Mouse (Mus musculus): Measurements from ENCODE around the gene Flrt1. TPM values are rescaled to one million over a fixed set of nuclear protein-coding genes. Genes with fewer than 3 reads are reported as not detected.

Gene Flrt1
- 1.1 and 1.4 TPM in 2 replicates for polyA plus RNA-seq (2015; fragmentation: Nextera tagmentation; extraction: Ambion mirVana)

- no peaks in the 10 kb centered on the region for H3K9me3 ChIP-seq
- H3K27ac ChIP-seq (replicated peaks), result no peak within 1 kb of the TSS
- 51% methylated on average over 9 of the region's 9 CpGs for WGBS
- ATAC-seq (ENCODE audit: extremely low read depth, insufficient number of reproducible peaks, low FRiP score, low TSS enrichment), result no peak
- H3K4me1 ChIP-seq, result peaks cover 45% of the 10 kb centered on the region
- 0 out of 2 replicates have a peak, but pooled peaks cover 7% of the 10 kb centered on the region for H3K27me3 ChIP-seq (replicated peaks)
- H3K4me3 ChIP-seq, result no peak within 1 kb of the TSS
- H3K36me3 ChIP-seq, result no peaks in the 10 kb centered on the region
- H3K9ac ChIP-seq, result 0 out of 2 replicates have a peak within 1 kb of the TSS, but pooled peaks have one; percentile 3
- H3K4me2 ChIP-seq, result no peak within 1 kb of the TSS
Measured at GRCm38 (mm10) chr19:7105544-7105943, at the start of gene Flrt1. Flrt1 (minus strand) TSS chr19:7105729.

DNA sequence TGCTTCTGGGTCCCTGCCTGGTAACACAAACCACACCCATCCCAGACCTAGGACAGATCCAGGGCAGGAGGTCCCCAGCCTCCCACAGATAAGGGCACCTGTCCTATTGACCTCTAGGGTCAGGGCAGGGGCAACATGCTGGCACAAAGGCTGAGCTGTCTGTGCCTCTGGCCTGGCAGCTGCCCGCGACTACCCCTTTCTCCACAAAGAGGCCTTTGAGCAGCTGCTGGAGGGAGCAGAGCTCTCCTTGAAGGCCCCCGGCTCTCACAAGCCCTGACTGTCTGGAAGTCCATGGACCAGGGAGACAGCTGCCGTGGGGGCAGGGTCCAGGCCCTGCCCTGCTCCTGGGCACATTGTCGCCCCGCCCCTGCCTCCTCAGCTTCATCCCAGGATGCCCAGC, 49.7 kb upstream of the Flrt1 start:
- ATAC-seq (ENCODE audit: extremely low read depth, insufficient number of reproducible peaks, low FRiP score, low TSS enrichment), result no peak
- Histone ChIP-seq H3K27me3 (replicated peaks) (peaks cover 38% of the 10 kb centered on the region), H3K4me1 (peaks cover 59% of the 10 kb centered on the region)

GRCm38 (mm10) chr19:7153232-7153631, 47.7 kb upstream of the Flrt1 start:
- Histone ChIP-seq H3K27ac (replicated peaks) (no peak overlapping the region), H3K27me3 (replicated peaks) (peaks cover 42% of the 10 kb centered on the region), H3K9me3 (no peaks in the 10 kb centered on the region), H3K4me1 (peaks cover 68% of the 10 kb centered on the region), H3K4me2 (no peak overlapping the region), H3K36me3 (no peaks in the 10 kb centered on the region), H3K4me3 (no peak overlapping the region), H3K9ac (no peak overlapping the region)
- WGBS, result 33% methylated on average over 7 of the region's 7 CpGs
- no peak for ATAC-seq (ENCODE audit: extremely low read depth, insufficient number of reproducible peaks, low FRiP score, low TSS enrichment)

More for the DNA sequence above, 49.7 kb upstream of the Flrt1 start:
- Histone ChIP-seq H3K9ac (no peak overlapping the region), H3K4me3 (no peak overlapping the region), H3K9me3 (no peaks in the 10 kb centered on the region), H3K27ac (replicated peaks) (no peak overlapping the region), H3K4me2 (no peak overlapping the region), H3K36me3 (no peaks in the 10 kb centered on the region)
- WGBS, result 73% methylated on average over 6 of the region's 6 CpGs

GRCm38 (mm10) chr19:7151927-7152653, 46.6 kb upstream of the Flrt1 start:
- Histone ChIP-seq H3K36me3 (no peaks in the 10 kb centered on the region), H3K4me1 (peaks cover 57% of the 10 kb centered on the region), H3K9me3 (no peaks in the 10 kb centered on the region), H3K9ac (no peak overlapping the region), H3K27ac (replicated peaks) (no peak overlapping the region), H3K4me2 (no peak overlapping the region), H3K4me3 (no peak overlapping the region), H3K27me3 (replicated peaks) (peaks cover 42% of the 10 kb centered on the region)
- ATAC-seq (ENCODE audit: extremely low read depth, insufficient number of reproducible peaks, low FRiP score, low TSS enrichment), result no peak
- 88% methylated on average over 6 of the region's 6 CpGs for WGBS

- H3K4me2 ChIP-seq, result no peak overlapping the region
- peaks cover 46% of the 10 kb centered on the region for H3K27me3 ChIP-seq (replicated peaks)
- 72% methylated on average over 7 of the region's 7 CpGs for WGBS
- ATAC-seq (ENCODE audit: extremely low read depth, insufficient number of reproducible peaks, low FRiP score, low TSS enrichment), result no peak
- H3K4me3 ChIP-seq, result no peak overlapping the region
- H3K36me3 ChIP-seq, result no peaks in the 10 kb centered on the region
- peaks cover 50% of the 10 kb centered on the region for H3K4me1 ChIP-seq
- H3K27ac ChIP-seq (replicated peaks), result no peak overlapping the region
- H3K9ac ChIP-seq, result peak overlapping the region; percentile 61
- no peaks in the 10 kb centered on the region for H3K9me3 ChIP-seq
Measured at GRCm38 (mm10) chr19:7151300-7151926, 45.9 kb upstream of the Flrt1 start.

- Histone ChIP-seq H3K27me3 (replicated peaks) (peaks cover 63% of the 10 kb centered on the region), H3K9me3 (no peaks in the 10 kb centered on the region), H3K9ac (no peak overlapping the region), H3K27ac (replicated peaks) (no peak overlapping the region), H3K4me2 (no peak overlapping the region), H3K4me1 (peaks cover 42% of the 10 kb centered on the region), H3K36me3 (no peaks in the 10 kb centered on the region), H3K4me3 (no peak overlapping the region)
- no peak for ATAC-seq (ENCODE audit: extremely low read depth, insufficient number of reproducible peaks, low FRiP score, low TSS enrichment)
- 62% methylated on average over 7 of the region's 7 CpGs for WGBS
Measured at GRCm38 (mm10) chr19:7149158-7149685, 43.7 kb upstream of the Flrt1 start.

- WGBS, result 69% methylated on average over 8 of the region's 8 CpGs
- no peak overlapping the region for H3K4me2 ChIP-seq
- no peak overlapping the region for H3K27ac ChIP-seq (replicated peaks)
- no peaks in the 10 kb centered on the region for H3K36me3 ChIP-seq
- H3K4me3 ChIP-seq, result no peak overlapping the region
- ATAC-seq (ENCODE audit: extremely low read depth, insufficient number of reproducible peaks, low FRiP score, low TSS enrichment), result no peak
- peaks cover 64% of the 10 kb centered on the region for H3K27me3 ChIP-seq (replicated peaks)
- no peak overlapping the region for H3K9ac ChIP-seq
- H3K9me3 ChIP-seq, result no peaks in the 10 kb centered on the region
- peaks cover 48% of the 10 kb centered on the region for H3K4me1 ChIP-seq
Measured at GRCm38 (mm10) chr19:7148541-7149085, 43.1 kb upstream of the Flrt1 start.

DNA sequence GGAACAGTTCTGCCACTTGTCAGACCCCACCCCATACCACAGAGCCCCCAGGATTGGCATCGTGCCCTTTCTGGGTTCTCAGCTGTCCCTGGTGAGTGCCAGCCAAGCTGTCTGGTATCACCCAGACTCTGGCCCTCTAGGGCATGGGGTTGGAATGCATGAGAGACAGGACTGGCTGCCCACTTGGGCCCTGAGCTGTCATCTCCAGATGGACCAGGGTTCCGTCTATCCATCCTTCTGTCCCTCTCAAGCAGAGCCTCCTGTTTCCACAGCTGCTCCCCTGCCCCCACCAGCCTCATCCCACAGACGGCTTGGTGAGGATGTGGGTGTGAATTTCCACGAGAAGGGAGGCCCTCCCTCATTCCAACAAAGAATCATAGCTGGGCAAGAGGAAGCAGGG, 42.6 kb upstream of the Flrt1 start:
- Histone ChIP-seq H3K36me3 (no peaks in the 10 kb centered on the region), H3K4me1 (peaks cover 48% of the 10 kb centered on the region), H3K9me3 (no peaks in the 10 kb centered on the region), H3K27ac (replicated peaks) (no peak overlapping the region), H3K4me3 (no peak overlapping the region), H3K9ac (no peak overlapping the region), H3K27me3 (replicated peaks) (peaks cover 68% of the 10 kb centered on the region), H3K4me2 (no peak overlapping the region)
- no peak; the same call in 1 of the 2 replicates for ATAC-seq (ENCODE audit: extremely low read depth, insufficient number of reproducible peaks, low FRiP score, low TSS enrichment)
- WGBS, result 48% methylated on average over 4 of the region's 4 CpGs

- 65% methylated on average over 13 of the region's 13 CpGs for WGBS
- no peak overlapping the region for H3K4me2 ChIP-seq
- no peak for ATAC-seq (ENCODE audit: extremely low read depth, insufficient number of reproducible peaks, low FRiP score, low TSS enrichment)
- H3K27ac ChIP-seq (replicated peaks), result no peak overlapping the region
- H3K4me1 ChIP-seq, result peaks cover 55% of the 10 kb centered on the region
- no peaks in the 10 kb centered on the region for H3K9me3 ChIP-seq
- no peak overlapping the region for H3K4me3 ChIP-seq
- no peaks in the 10 kb centered on the region for H3K36me3 ChIP-seq
- H3K9ac ChIP-seq, result no peak overlapping the region
- peaks cover 65% of the 10 kb centered on the region for H3K27me3 ChIP-seq (replicated peaks)
Measured at GRCm38 (mm10) chr19:7146376-7146775, 40.8 kb upstream of the Flrt1 start.

GRCm38 (mm10) chr19:7144458-7144857, 38.9 kb upstream of the Flrt1 start:
- H3K4me2 ChIP-seq, result peak overlapping the region; percentile 70
- no peaks in the 10 kb centered on the region for H3K36me3 ChIP-seq
- peak overlapping the region; percentile 42 for H3K4me3 ChIP-seq
- ATAC-seq (ENCODE audit: extremely low read depth, insufficient number of reproducible peaks, low FRiP score, low TSS enrichment), result no peak
- H3K9ac ChIP-seq, result peak overlapping the region; percentile 72; the same call in 1 of the 2 replicates
- no peaks in the 10 kb centered on the region for H3K9me3 ChIP-seq
- peaks cover 54% of the 10 kb centered on the region for H3K4me1 ChIP-seq
- no peak overlapping the region for H3K27ac ChIP-seq (replicated peaks)
- peaks cover 58% of the 10 kb centered on the region for H3K27me3 ChIP-seq (replicated peaks)
- WGBS, result 70% methylated on average over 3 of the region's 3 CpGs

DNA sequence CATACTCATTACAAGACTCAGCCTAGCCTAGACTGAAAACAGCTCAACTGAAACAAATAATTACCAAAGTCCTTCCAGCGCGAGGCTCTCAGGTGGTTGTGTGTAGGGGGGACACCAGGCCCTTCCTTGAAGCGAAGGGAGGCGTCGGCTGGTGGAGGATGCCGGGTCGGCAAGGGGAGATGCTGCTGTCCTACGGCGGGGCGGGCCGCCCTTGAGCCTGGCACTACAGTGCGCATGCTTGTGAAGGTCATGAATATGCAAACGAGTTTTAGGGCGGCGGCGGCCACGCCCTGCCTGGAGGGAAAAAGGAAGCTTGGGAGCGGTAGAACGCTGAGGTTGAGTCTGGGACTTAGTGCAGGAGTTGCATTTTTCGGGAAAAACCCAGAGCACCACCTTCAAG, 38.3 kb upstream of the Flrt1 start:
- H3K4me3 ChIP-seq, result peak overlapping the region; percentile 42
- H3K36me3 ChIP-seq, result no peaks in the 10 kb centered on the region
- no peak; the same call in 1 of the 2 replicates for ATAC-seq (ENCODE audit: extremely low read depth, insufficient number of reproducible peaks, low FRiP score, low TSS enrichment)
- H3K9ac ChIP-seq, result peak overlapping the region; percentile 72
- peak overlapping the region; percentile 70 for H3K4me2 ChIP-seq
- 0 out of 2 replicates have a peak overlapping the region, but pooled peaks have one; percentile 6 for H3K27ac ChIP-seq (replicated peaks)
- no peaks in the 10 kb centered on the region for H3K9me3 ChIP-seq
- WGBS, result under 1% methylated on average over 20 of the region's 20 CpGs
- peaks cover 55% of the 10 kb centered on the region for H3K27me3 ChIP-seq (replicated peaks)
- peaks cover 52% of the 10 kb centered on the region for H3K4me1 ChIP-seq
